Mouse (Mus musculus) ovary, postnatal 10 days (tissue): ENCODE results near the gene Gm5565.
"Not testable (repeated sequence)": the region's sequence is repeated elsewhere in the genome, so short reads cannot be mapped to it uniquely, and the experiment has no call there.

ENCODE experiments used
- DNase-seq: peaks from one replicate; pipeline ENCODE4 v3.0.0; 2022; ENCODE audit warnings: low spot score

Gene Gm5565

GRCm38 (mm10) chr5:146160439-146160838 lies at the start of gene Gm5565:
Gene Gm5565 (minus strand): TSS chr5:146160539.
- DNase-seq, result not testable (repeated sequence)

- DNase-seq, result no peak
These were observed 45.2 kb upstream of the Gm5565 start for GRCm38 (mm10) chr5:146205537-146205936.

GRCm38 (mm10) chr5:146203921-146204320 lies 43.6 kb upstream of the Gm5565 start:
- no peak for DNase-seq

GRCm38 (mm10) chr5:146200580-146200979 lies 40.2 kb upstream of the Gm5565 start:
- no peak for DNase-seq

GRCm38 (mm10) chr5:146199540-146199939 lies 39.2 kb upstream of the Gm5565 start:
- DNase-seq, result no peak

GRCm38 (mm10) chr5:146199073-146199472 lies 38.7 kb upstream of the Gm5565 start:
- no peak for DNase-seq

- no peak for DNase-seq
These were observed 33.0 kb upstream of the Gm5565 start for GRCm38 (mm10) chr5:146193360-146193759.

GRCm38 (mm10) chr5:146190501-146191269 lies 30.3 kb upstream of the Gm5565 start:
- DNase-seq, result no peak

GRCm38 (mm10) chr5:146190093-146190492 lies 29.8 kb upstream of the Gm5565 start:
- no peak for DNase-seq

GRCm38 (mm10) chr5:146188712-146189111 lies 28.4 kb upstream of the Gm5565 start:
- no peak for DNase-seq

- no peak for DNase-seq
These were observed 27.8 kb upstream of the Gm5565 start for GRCm38 (mm10) chr5:146188144-146188543.

- DNase-seq, result peak; percentile 19
These were observed 27.1 kb upstream of the Gm5565 start for GRCm38 (mm10) chr5:146187441-146187840.

- DNase-seq, result not testable (repeated sequence)
These were observed 24.9 kb upstream of the Gm5565 start, which contains the start of gene 1700001J03Rik for GRCm38 (mm10) chr5:146185204-146185603. Gene 1700001J03Rik (minus strand): TSS chr5:146185304.

GRCm38 (mm10) chr5:146172744-146173143 lies 12.4 kb upstream of the Gm5565 start:
- not testable (repeated sequence) for DNase-seq

GRCm38 (mm10) chr5:146170621-146171020 lies 10.3 kb upstream of the Gm5565 start, which contains the start of gene Gm6309:
Gene Gm6309 (minus strand): TSS chr5:146170721.
- not testable (repeated sequence) for DNase-seq

- not testable (repeated sequence) for DNase-seq
These were observed 2.0 kb downstream of the Gm5565 start for GRCm38 (mm10) chr5:146158326-146158725.

GRCm38 (mm10) chr5:146150454-146150853 lies 9.9 kb downstream of the Gm5565 start:
- no peak for DNase-seq

GRCm38 (mm10) chr5:146147903-146148302 lies 12.4 kb downstream of the Gm5565 start:
- DNase-seq, result no peak
